Mouse (Mus musculus) midbrain, embryonic 16.5 days (tissue): ENCODE results near the gene Cul3. TPM values are rescaled to one million over a fixed set of nuclear protein-coding genes. Genes with fewer than 3 reads are reported as not detected.

ENCODE experiments used
- ATAC-seq: fragments of 200-750 bp; cut with Nextera tagmentation; 2 replicates; pipeline ENCODE4 v1.8.0; 2017; ENCODE audit warnings: moderate TSS enrichment
- H3K27ac ChIP-seq: fragments of 300-500 bp; sonication (generic); 2 replicates; pipeline ENCODE4 v1.5.1; 2014; ENCODE audit warnings: mild to moderate bottlenecking, low read length, mixed read lengths
- H3K27me3 ChIP-seq: fragments of 300-500 bp; sonication (generic); 2 replicates; pipeline ENCODE4 v1.6.1; 2014; ENCODE audit warnings: low read depth, low read length, mixed read lengths; ENCODE audit not compliant: control insufficient read depth, insufficient read depth
- H3K36me3 ChIP-seq: fragments of 300-500 bp; sonication (generic); 2 replicates; pipeline ENCODE4 v1.6.1; 2014; ENCODE audit warnings: mild to moderate bottlenecking, low read length, moderate library complexity, mixed read lengths; ENCODE audit not compliant: control insufficient read depth, insufficient read depth
- H3K4me1 ChIP-seq: fragments of 300-500 bp; sonication (generic); 2 replicates; pipeline ENCODE4 v1.6.1; 2014; ENCODE audit warnings: mild to moderate bottlenecking, low read length, mixed read lengths; ENCODE audit not compliant: control insufficient read depth, insufficient read depth
- H3K4me2 ChIP-seq: fragments of 300-500 bp; sonication (generic); 2 replicates; pipeline ENCODE4 v1.6.1; 2014; ENCODE audit warnings: mild to moderate bottlenecking, low read length, mixed read lengths
- H3K4me3 ChIP-seq: fragments of 300-500 bp; sonication (generic); 2 replicates; pipeline ENCODE4 v1.5.1; 2014; ENCODE audit warnings: low read depth, mild to moderate bottlenecking, low read length, moderate library complexity, mixed read lengths
- H3K9ac ChIP-seq: fragments of 300-500 bp; sonication (generic); 2 replicates; pipeline ENCODE4 v1.6.1; 2014; ENCODE audit warnings: low read depth, low read length, mixed read lengths
- H3K9me3 ChIP-seq: fragments of 300-500 bp; sonication (generic); replicated peaks from 2 replicates; pipeline ENCODE4 v1.6.1; 2014; ENCODE audit warnings: mild to moderate bottlenecking, low read length, mixed read lengths; ENCODE audit not compliant: control insufficient read depth, poor library complexity, severe bottlenecking
- WGBS: fragments of 180-500 bp; shearing (Covaris S2); extraction: QIAGEN DNeasy Blood & Tissue Kit; methylation state at CpG from one replicate; pipeline ENCODE4 v1.1.7; 2014; 5-methylcytosine and 5-hydroxymethylcytosine counted together
- polyA plus RNA-seq: library from polyadenylated mRNA; unstranded; fragments of >200 nt; fragmentation: Nextera tagmentation; extraction: Ambion mirVana; gene quantifications from 2 replicates; pipeline ENCODE4 v1.2.1, GENCODE M21; 2015

Gene Cul3
- 21.6 and 25.9 TPM in 2 replicates for polyA plus RNA-seq

- Histone ChIP-seq H3K4me1 (peaks cover 24% of the 10 kb centered on the region), H3K4me2 (peak within 1 kb of the TSS; percentile 71), H3K4me3 (peak within 1 kb of the TSS; percentile 98), H3K36me3 (no peaks in the 10 kb centered on the region), H3K27ac (peak within 1 kb of the TSS; percentile 98), H3K27me3 (no peaks in the 10 kb centered on the region), H3K9ac (peak within 1 kb of the TSS; percentile 97), H3K9me3 (no peaks in the 10 kb centered on the region)
- peak; percentile 96 for ATAC-seq
- 2% methylated on average over 56 of the region's 85 CpGs for WGBS
Measured at GRCm38 (mm10) chr1:80340436-80341376, at the start of gene Cul3. Gene Cul3 (minus strand): TSS chr1:80340480.

GRCm38 (mm10) chr1:80389518-80389917, 49.2 kb upstream of the Cul3 start:
- 87% methylated on average over 7 of the region's 7 CpGs for WGBS
- H3K4me2 ChIP-seq: no peak overlapping the region
- H3K9ac ChIP-seq: no peak overlapping the region
- no peaks in the 10 kb centered on the region for H3K36me3 ChIP-seq
- no peaks in the 10 kb centered on the region for H3K27me3 ChIP-seq
- H3K4me1 ChIP-seq: no peaks in the 10 kb centered on the region
- H3K27ac ChIP-seq: no peak overlapping the region
- H3K9me3 ChIP-seq: no peaks in the 10 kb centered on the region
- no peak overlapping the region for H3K4me3 ChIP-seq
- no peak for ATAC-seq

- H3K27me3 ChIP-seq: no peaks in the 10 kb centered on the region
- H3K9me3 ChIP-seq: no peaks in the 10 kb centered on the region
- WGBS: 87% methylated on average over 25 of the region's 25 CpGs
- H3K4me3 ChIP-seq: no peak overlapping the region
- no peak for ATAC-seq
- no peak overlapping the region for H3K4me2 ChIP-seq
- H3K36me3 ChIP-seq: no peaks in the 10 kb centered on the region
- no peak overlapping the region for H3K9ac ChIP-seq
- H3K4me1 ChIP-seq: no peaks in the 10 kb centered on the region
- H3K27ac ChIP-seq: no peak overlapping the region
Measured at GRCm38 (mm10) chr1:80383613-80384589, 43.6 kb upstream of the Cul3 start.

GRCm38 (mm10) chr1:80382928-80383327, 42.6 kb upstream of the Cul3 start:
- Histone ChIP-seq H3K4me2 (no peak overlapping the region), H3K36me3 (no peaks in the 10 kb centered on the region), H3K27me3 (no peaks in the 10 kb centered on the region), H3K9ac (no peak overlapping the region), H3K9me3 (no peaks in the 10 kb centered on the region), H3K4me3 (no peak overlapping the region), H3K4me1 (no peaks in the 10 kb centered on the region), H3K27ac (no peak overlapping the region)
- WGBS: 76% methylated on average over 7 of the region's 7 CpGs
- no peak for ATAC-seq

- H3K27me3 ChIP-seq: no peaks in the 10 kb centered on the region
Measured at GRCm38 (mm10) chr1:80381302-80381701, 41.0 kb upstream of the Cul3 start.

GRCm38 (mm10) chr1:80372010-80372409, 31.7 kb upstream of the Cul3 start:
- ATAC-seq: no peak
- no peak overlapping the region for H3K4me2 ChIP-seq
- no peak overlapping the region for H3K27ac ChIP-seq
- H3K9ac ChIP-seq: no peak overlapping the region
- H3K36me3 ChIP-seq: no peaks in the 10 kb centered on the region
- WGBS: 91% methylated on average over 3 of the region's 3 CpGs
- H3K9me3 ChIP-seq: 0 out of 2 replicates have a peak, but pooled peaks cover 2% of the 10 kb centered on the region
- no peak overlapping the region for H3K4me3 ChIP-seq
- H3K4me1 ChIP-seq: no peaks in the 10 kb centered on the region
- no peaks in the 10 kb centered on the region for H3K27me3 ChIP-seq

More at GRCm38 (mm10) chr1:80381302-80381701, 41.0 kb upstream of the Cul3 start:
- no peak overlapping the region for H3K4me2 ChIP-seq
- H3K9ac ChIP-seq: no peak overlapping the region
- H3K9me3 ChIP-seq: 0 out of 2 replicates have a peak, but pooled peaks cover 1% of the 10 kb centered on the region
- H3K27ac ChIP-seq: no peak overlapping the region
- 13% methylated on average over 4 of the region's 4 CpGs for WGBS
- no peak for ATAC-seq
- no peak overlapping the region for H3K4me3 ChIP-seq
- H3K4me1 ChIP-seq: no peaks in the 10 kb centered on the region
- H3K36me3 ChIP-seq: no peaks in the 10 kb centered on the region

GRCm38 (mm10) chr1:80371189-80371889, 31.1 kb upstream of the Cul3 start:
- H3K4me2 ChIP-seq: no peak overlapping the region
- no peaks in the 10 kb centered on the region for H3K4me1 ChIP-seq
- WGBS: 88% methylated on average over 3 of the region's 3 CpGs
- H3K27ac ChIP-seq: no peak overlapping the region
- H3K9ac ChIP-seq: no peak overlapping the region
- H3K27me3 ChIP-seq: no peaks in the 10 kb centered on the region
- H3K9me3 ChIP-seq: 0 out of 2 replicates have a peak, but pooled peaks cover under 1% of the 10 kb centered on the region
- no peak overlapping the region for H3K4me3 ChIP-seq
- no peaks in the 10 kb centered on the region for H3K36me3 ChIP-seq
- ATAC-seq: no peak

- H3K27ac ChIP-seq: no peak overlapping the region
- ATAC-seq: no peak
- 93% methylated on average over 8 of the region's 8 CpGs for WGBS
- no peaks in the 10 kb centered on the region for H3K36me3 ChIP-seq
- H3K9ac ChIP-seq: no peak overlapping the region
- H3K4me2 ChIP-seq: no peak overlapping the region
- H3K4me3 ChIP-seq: no peak overlapping the region
- no peaks in the 10 kb centered on the region for H3K4me1 ChIP-seq
- no peaks in the 10 kb centered on the region for H3K27me3 ChIP-seq
- H3K9me3 ChIP-seq: no peaks in the 10 kb centered on the region
Measured at GRCm38 (mm10) chr1:80363486-80363885, 23.2 kb upstream of the Cul3 start.
